Mouse (Mus musculus): ENCODE results near the gene Ppp5c.

Ppp5c gene

GRCm38 (mm10) chr7:17017036-17017435 is 10.7 kb downstream of the Ppp5c start:
- H3K27me3 ChIP-seq (ENCODE audit: insufficient read depth, low read length) = no peaks in the 10 kb centered on the region
- no peak overlapping the region for H3K4me3 ChIP-seq (replicated peaks; ENCODE audit: low read length)
- no peak for TF ChIP-seq CTCF (conservative IDR thresholded peaks at IDR 0.05; ENCODE audit: low read length)
- TF ChIP-seq POU5F1 (IDR thresholded peaks at IDR 0.05; ENCODE audit: borderline replicate concordance, low read length) = no peak
- TF ChIP-seq NANOG (IDR thresholded peaks at IDR 0.05; ENCODE audit: borderline replicate concordance, low read length) = no peak
- H3K9me3 ChIP-seq (ENCODE audit: low read length) = no peaks in the 10 kb centered on the region
- peaks cover 55% of the 10 kb centered on the region for H3K4me1 ChIP-seq (replicated peaks; ENCODE audit: low read depth, low read length)
- peaks cover 96% of the 10 kb centered on the region for H3K36me3 ChIP-seq (ENCODE audit: insufficient read depth, low read length)

GRCm38 (mm10) chr7:17015381-17015780 is 12.3 kb downstream of the Ppp5c start:
- no peaks in the 10 kb centered on the region for H3K9me3 ChIP-seq (ENCODE audit: low read length)
- no peak for TF ChIP-seq CTCF (conservative IDR thresholded peaks at IDR 0.05; ENCODE audit: low read length)
- TF ChIP-seq POU5F1 (IDR thresholded peaks at IDR 0.05; ENCODE audit: borderline replicate concordance, low read length) = no peak
- TF ChIP-seq NANOG (IDR thresholded peaks at IDR 0.05; ENCODE audit: borderline replicate concordance, low read length) = no peak
- no peak overlapping the region for H3K4me3 ChIP-seq (replicated peaks; ENCODE audit: low read length)
- H3K4me1 ChIP-seq (replicated peaks; ENCODE audit: low read depth, low read length) = peaks cover 45% of the 10 kb centered on the region
- peaks cover 96% of the 10 kb centered on the region for H3K36me3 ChIP-seq (ENCODE audit: insufficient read depth, low read length)
- no peaks in the 10 kb centered on the region for H3K27me3 ChIP-seq (ENCODE audit: insufficient read depth, low read length)

GRCm38 (mm10) chr7:17011909-17012590 is 15.7 kb downstream of the Ppp5c start:
- peaks cover 20% of the 10 kb centered on the region for H3K4me1 ChIP-seq (replicated peaks; ENCODE audit: low read depth, low read length)
- H3K36me3 ChIP-seq (ENCODE audit: insufficient read depth, low read length) = peaks cover 100% of the 10 kb centered on the region
- H3K27me3 ChIP-seq (ENCODE audit: insufficient read depth, low read length) = no peaks in the 10 kb centered on the region
- TF ChIP-seq CTCF (conservative IDR thresholded peaks at IDR 0.05; ENCODE audit: low read length) (no peak), NANOG (IDR thresholded peaks at IDR 0.05; ENCODE audit: borderline replicate concordance, low read length) (no peak), POU5F1 (IDR thresholded peaks at IDR 0.05; ENCODE audit: borderline replicate concordance, low read length) (no peak)
- no peak overlapping the region for H3K4me3 ChIP-seq (replicated peaks; ENCODE audit: low read length)
- no peaks in the 10 kb centered on the region for H3K9me3 ChIP-seq (ENCODE audit: low read length)

- Histone ChIP-seq H3K4me1 (replicated peaks; ENCODE audit: low read depth, low read length) (peaks cover 13% of the 10 kb centered on the region), H3K27me3 (ENCODE audit: insufficient read depth, low read length) (no peaks in the 10 kb centered on the region), H3K36me3 (ENCODE audit: insufficient read depth, low read length) (peaks cover 100% of the 10 kb centered on the region), H3K4me3 (replicated peaks; ENCODE audit: low read length) (no peak overlapping the region), H3K9me3 (ENCODE audit: low read length) (no peaks in the 10 kb centered on the region)
- TF ChIP-seq CTCF (conservative IDR thresholded peaks at IDR 0.05; ENCODE audit: low read length) (no peak), NANOG (IDR thresholded peaks at IDR 0.05; ENCODE audit: borderline replicate concordance, low read length) (no peak), POU5F1 (IDR thresholded peaks at IDR 0.05; ENCODE audit: borderline replicate concordance, low read length) (no peak)
Observed at GRCm38 (mm10) chr7:17010010-17010347, 17.7 kb downstream of the Ppp5c start.

- no peaks in the 10 kb centered on the region for H3K9me3 ChIP-seq (ENCODE audit: low read length)
- no peaks in the 10 kb centered on the region for H3K27me3 ChIP-seq (ENCODE audit: insufficient read depth, low read length)
- H3K4me3 ChIP-seq (replicated peaks; ENCODE audit: low read length) = no peak overlapping the region
- peaks cover 100% of the 10 kb centered on the region for H3K36me3 ChIP-seq (ENCODE audit: insufficient read depth, low read length)
- no peak for TF ChIP-seq NANOG (IDR thresholded peaks at IDR 0.05; ENCODE audit: borderline replicate concordance, low read length)
- no peak for TF ChIP-seq POU5F1 (IDR thresholded peaks at IDR 0.05; ENCODE audit: borderline replicate concordance, low read length)
- no peak for TF ChIP-seq CTCF (conservative IDR thresholded peaks at IDR 0.05; ENCODE audit: low read length)
- peaks cover 18% of the 10 kb centered on the region for H3K4me1 ChIP-seq (replicated peaks; ENCODE audit: low read depth, low read length)
Observed at GRCm38 (mm10) chr7:17009326-17010009, 18.3 kb downstream of the Ppp5c start.

GRCm38 (mm10) chr7:17007300-17007699 is 20.4 kb downstream of the Ppp5c start:
- Histone ChIP-seq H3K4me1 (replicated peaks; ENCODE audit: low read depth, low read length) (peaks cover 37% of the 10 kb centered on the region), H3K27me3 (ENCODE audit: insufficient read depth, low read length) (no peaks in the 10 kb centered on the region), H3K9me3 (ENCODE audit: low read length) (no peaks in the 10 kb centered on the region), H3K36me3 (ENCODE audit: insufficient read depth, low read length) (peaks cover 93% of the 10 kb centered on the region), H3K4me3 (replicated peaks; ENCODE audit: low read length) (no peak overlapping the region)
- TF ChIP-seq CTCF (conservative IDR thresholded peaks at IDR 0.05; ENCODE audit: low read length) = no peak
- TF ChIP-seq POU5F1 (IDR thresholded peaks at IDR 0.05; ENCODE audit: borderline replicate concordance, low read length) = no peak
- TF ChIP-seq NANOG (IDR thresholded peaks at IDR 0.05; ENCODE audit: borderline replicate concordance, low read length) = no peak

GRCm38 (mm10) chr7:17004716-17005115 is 23.0 kb downstream of the Ppp5c start:
- Histone ChIP-seq H3K4me1 (replicated peaks; ENCODE audit: low read depth, low read length) (peaks cover 38% of the 10 kb centered on the region), H3K36me3 (ENCODE audit: insufficient read depth, low read length) (peaks cover 67% of the 10 kb centered on the region), H3K9me3 (ENCODE audit: low read length) (peaks cover 5% of the 10 kb centered on the region; the same call in 1 of the 2 replicates), H3K27me3 (ENCODE audit: insufficient read depth, low read length) (no peaks in the 10 kb centered on the region), H3K4me3 (replicated peaks; ENCODE audit: low read length) (no peak overlapping the region)
- TF ChIP-seq CTCF (conservative IDR thresholded peaks at IDR 0.05; ENCODE audit: low read length) = no peak
- no peak for TF ChIP-seq NANOG (IDR thresholded peaks at IDR 0.05; ENCODE audit: borderline replicate concordance, low read length)
- no peak for TF ChIP-seq POU5F1 (IDR thresholded peaks at IDR 0.05; ENCODE audit: borderline replicate concordance, low read length)

GRCm38 (mm10) chr7:17003230-17003960 is 24.3 kb downstream of the Ppp5c start:
- peaks cover 38% of the 10 kb centered on the region for H3K4me1 ChIP-seq (replicated peaks; ENCODE audit: low read depth, low read length)
- TF ChIP-seq CTCF (conservative IDR thresholded peaks at IDR 0.05; ENCODE audit: low read length) (no peak), NANOG (IDR thresholded peaks at IDR 0.05; ENCODE audit: borderline replicate concordance, low read length) (no peak)
- H3K27me3 ChIP-seq (ENCODE audit: insufficient read depth, low read length) = no peaks in the 10 kb centered on the region
- H3K36me3 ChIP-seq (ENCODE audit: insufficient read depth, low read length) = peaks cover 54% of the 10 kb centered on the region
- no peak overlapping the region for H3K4me3 ChIP-seq (replicated peaks; ENCODE audit: low read length)
- peaks cover 5% of the 10 kb centered on the region; the same call in 1 of the 2 replicates for H3K9me3 ChIP-seq (ENCODE audit: low read length)
